Mouse (Mus musculus) bone marrow, adult 2 months (tissue): ENCODE measurements at regions not wholly inside any gene's neighbourhood (a gene's known extent, or its start where the extent isn't known, plus 50 kb on each side); places are given as distances from the start of the nearest gene placed in this dataset.

Experiments
- CTCF ChIP-seq: fragments of 200-500 bp; IDR thresholded peaks from 2 replicates; pipeline ENCODE4 v1.5.1; 2011; ENCODE audit warnings: low read length, control low read depth; ENCODE audit not compliant: control insufficient read depth, insufficient read depth
- POLR2A ChIP-seq: fragments of 200-500 bp; IDR thresholded peaks from 2 replicates; pipeline ENCODE4 v1.6.1; 2011; ENCODE audit warnings: low read depth, mild to moderate bottlenecking, control low read depth, low read length, borderline replicate concordance; ENCODE audit not compliant: control insufficient read depth

- TF ChIP-seq POLR2A (no peak), CTCF (no peak)
Observed at GRCm38 (mm10) chr1:80107747-80108476, 110.4 kb downstream of the Fam124b start.
